ENCODE assay signal across 28 mouse cellular contexts in genomic region chr3:153033980-153034379, GRCm38 (mm10). TPM values are rescaled to one million over a fixed set of nuclear protein-coding genes. Genes with fewer than 3 reads are reported as not detected.
DNase-seq lines count a peak whose midpoint lies in the region; ATAC-seq and TF ChIP-seq lines count a peak whose summit lies in the region.
"Had no signal": no experiment of that assay in that cellular context is flagged by ENCODE, and none has a peak within 500 bp of the region (broad histone marks: within the 10 kb centered on the region; RNA-seq: fewer than 3 reads in every experiment).

No protein-coding gene starts in this region.

- no peak for TF ChIP-seq EP300 in liver, postnatal 0 days (IDR thresholded peaks at IDR 0.05; ENCODE audit: low read depth)

- 92% methylated on average over 6 of the region's 6 CpGs for WGBS in forebrain, embryonic 13.5 days
- whole genome bisulfite sequencing in forebrain, embryonic 15.5 days, result 89% methylated on average over 6 of the region's 6 CpGs
- WGBS in liver, embryonic 11.5 days, result 73% methylated on average over 6 of the region's 6 CpGs
- 83% methylated on average over 6 of the region's 6 CpGs for WGBS in liver, postnatal 0 days (ENCODE audit: insufficient replicate concordance)
- 87% methylated on average over 6 of the region's 6 CpGs for WGBS in forebrain, postnatal 0 days

- no peak overlapping the region for H3K4me2 ChIP-seq in forebrain, embryonic 13.5 days
- H3K4me2 ChIP-seq in forebrain, embryonic 15.5 days (replicated peaks), result no peak overlapping the region
- H3K4me2 ChIP-seq in liver, embryonic 11.5 days, result no peak overlapping the region
- no peak overlapping the region for H3K4me2 ChIP-seq in liver, postnatal 0 days (ENCODE audit: low read depth, low read length)
- no peak overlapping the region for H3K4me2 ChIP-seq in forebrain, postnatal 0 days (ENCODE audit: low read depth)
- H3K4me2 ChIP-seq: embryonic facial prominence, embryonic 12.5 days; heart, embryonic 13.5 days; kidney, embryonic 15.5 days; liver, embryonic 13.5 days; lung, embryonic 15.5 days; midbrain, embryonic 12.5 days; neural tube, embryonic 15.5 days had no signal

- H3K27me3 ChIP-seq in forebrain, embryonic 13.5 days, result no peaks in the 10 kb centered on the region
- no peaks in the 10 kb centered on the region for H3K27me3 ChIP-seq in forebrain, embryonic 15.5 days
- no peaks in the 10 kb centered on the region for H3K27me3 ChIP-seq in liver, embryonic 11.5 days (replicated peaks; ENCODE audit: control insufficient read depth, insufficient read depth, low read length)
- H3K27me3 ChIP-seq in liver, postnatal 0 days (ENCODE audit: insufficient read depth, low read length), result no peaks in the 10 kb centered on the region
- no peaks in the 10 kb centered on the region for H3K27me3 ChIP-seq in forebrain, postnatal 0 days (ENCODE audit: insufficient read depth, low read length)
- H3K27me3 ChIP-seq: embryonic facial prominence, embryonic 12.5 days; heart, embryonic 13.5 days; kidney, embryonic 15.5 days; liver, embryonic 13.5 days; lung, embryonic 15.5 days; midbrain, embryonic 12.5 days had no signal

- no peak overlapping the region for H3K9ac ChIP-seq in forebrain, embryonic 13.5 days
- no peak overlapping the region for H3K9ac ChIP-seq in forebrain, embryonic 15.5 days (replicated peaks)
- H3K9ac ChIP-seq in liver, embryonic 11.5 days (ENCODE audit: low read depth, low read length), result no peak overlapping the region
- no peak overlapping the region for H3K9ac ChIP-seq in liver, postnatal 0 days (replicated peaks)
- H3K9ac ChIP-seq in forebrain, postnatal 0 days, result no peak overlapping the region
- H3K9ac ChIP-seq: embryonic facial prominence, embryonic 12.5 days; heart, embryonic 13.5 days; kidney, embryonic 15.5 days; liver, embryonic 13.5 days; lung, embryonic 15.5 days; midbrain, embryonic 12.5 days; neural tube, embryonic 15.5 days had no signal

- H3K36me3 ChIP-seq in forebrain, embryonic 13.5 days (ENCODE audit: poor library complexity, severe bottlenecking), result no peaks in the 10 kb centered on the region
- no peaks in the 10 kb centered on the region for H3K36me3 ChIP-seq in forebrain, embryonic 15.5 days
- no peaks in the 10 kb centered on the region for H3K36me3 ChIP-seq in liver, embryonic 11.5 days (ENCODE audit: control insufficient read depth, insufficient read depth, low read length)
- H3K36me3 ChIP-seq in liver, postnatal 0 days (replicated peaks; ENCODE audit: insufficient read depth, low read length), result no peaks in the 10 kb centered on the region
- no peaks in the 10 kb centered on the region for H3K36me3 ChIP-seq in forebrain, postnatal 0 days (ENCODE audit: insufficient read depth)
- H3K36me3 ChIP-seq: embryonic facial prominence, embryonic 12.5 days; heart, embryonic 13.5 days; kidney, embryonic 15.5 days; liver, embryonic 13.5 days; lung, embryonic 15.5 days; midbrain, embryonic 12.5 days; neural tube, embryonic 15.5 days had no signal

- DNase-seq in liver, embryonic 11.5 days (ENCODE audit: low spot score), result no peak
- no peak for DNase-seq in liver, postnatal 0 days
- DNase-seq in R1 (ENCODE audit: low read depth, low spot score), result peak; percentile 54
- DNase-seq in forebrain, postnatal 0 days, result no peak
- no peak for DNase-seq in left cerebral cortex, postnatal 10 days (ENCODE audit: extremely low spot score in 1 of 2, low spot score in 2 of 2)
- DNase-seq: adrenal gland, postnatal 10 days; cerebellum, adult 8-10 months; cerebellum, postnatal 25 days; gastrocnemius, postnatal 10 days; heart, postnatal 10 days; kidney, adult 11 months; kidney, postnatal 36 days; left cerebral cortex, postnatal 4 days; liver, embryonic 13.5 days; lung, postnatal 36 days; retina, postnatal 1 day; right cerebral cortex, postnatal 14 days; thymus, postnatal 14 days had no signal

- intact Hi-C loops in left cerebral cortex, postnatal 10 days (cut with DNase I), result no loop called here

- H3K4me3 ChIP-seq in forebrain, embryonic 13.5 days, result no peak overlapping the region
- H3K4me3 ChIP-seq in forebrain, embryonic 15.5 days, result no peak overlapping the region
- H3K4me3 ChIP-seq in liver, embryonic 11.5 days (ENCODE audit: low read depth, low read length), result no peak overlapping the region
- no peak overlapping the region for H3K4me3 ChIP-seq in liver, postnatal 0 days (ENCODE audit: low read depth, low read length)
- no peak overlapping the region for H3K4me3 ChIP-seq in forebrain, postnatal 0 days (ENCODE audit: low read depth, low read length)
- H3K4me3 ChIP-seq: embryonic facial prominence, embryonic 12.5 days; heart, embryonic 13.5 days; kidney, embryonic 15.5 days; liver, embryonic 13.5 days; lung, embryonic 15.5 days; midbrain, embryonic 12.5 days; neural tube, embryonic 15.5 days had no signal

- no peak overlapping the region for H3K27ac ChIP-seq in forebrain, embryonic 13.5 days
- H3K27ac ChIP-seq in forebrain, embryonic 15.5 days (replicated peaks), result no peak overlapping the region
- no peak overlapping the region for H3K27ac ChIP-seq in liver, embryonic 11.5 days (ENCODE audit: low read depth, low read length)
- H3K27ac ChIP-seq in liver, postnatal 0 days (ENCODE audit: low read depth), result no peak overlapping the region
- H3K27ac ChIP-seq in forebrain, postnatal 0 days (ENCODE audit: low read depth, low read length), result no peak overlapping the region
- H3K27ac ChIP-seq: embryonic facial prominence, embryonic 12.5 days; heart, embryonic 13.5 days; kidney, embryonic 15.5 days; liver, embryonic 13.5 days; lung, embryonic 15.5 days; midbrain, embryonic 12.5 days; neural tube, embryonic 15.5 days had no signal

- H3K4me1 ChIP-seq in forebrain, embryonic 13.5 days, result no peaks in the 10 kb centered on the region
- H3K4me1 ChIP-seq in forebrain, embryonic 15.5 days, result no peaks in the 10 kb centered on the region
- H3K4me1 ChIP-seq in liver, embryonic 11.5 days (replicated peaks; ENCODE audit: control insufficient read depth, insufficient read depth, low read length), result no peaks in the 10 kb centered on the region
- no peaks in the 10 kb centered on the region for H3K4me1 ChIP-seq in liver, postnatal 0 days (ENCODE audit: insufficient read depth)
- H3K4me1 ChIP-seq in forebrain, postnatal 0 days (ENCODE audit: insufficient read depth), result no peaks in the 10 kb centered on the region
- H3K4me1 ChIP-seq: embryonic facial prominence, embryonic 12.5 days; heart, embryonic 13.5 days; kidney, embryonic 15.5 days; liver, embryonic 13.5 days; lung, embryonic 15.5 days; midbrain, embryonic 12.5 days; neural tube, embryonic 15.5 days had no signal

- ATAC-seq in forebrain, embryonic 13.5 days, result 0 out of 2 replicates have a peak, but pooled peaks have one; percentile 48
- no peak for ATAC-seq in forebrain, embryonic 15.5 days (replicated peaks)
- 0 out of 2 replicates have a peak, but pooled peaks have one; percentile 29 for ATAC-seq in liver, embryonic 11.5 days (replicated peaks; ENCODE audit: low FRiP score)
- no peak for ATAC-seq in liver, postnatal 0 days
- ATAC-seq in forebrain, postnatal 0 days, result peak; percentile 61; the same call in 1 of the 2 replicates
- ATAC-seq: inflammation-experienced regulatory T-cells, adult 6 months had no signal

- H3K9me3 ChIP-seq in forebrain, embryonic 13.5 days (replicated peaks), result no peaks in the 10 kb centered on the region
- no peaks in the 10 kb centered on the region for H3K9me3 ChIP-seq in forebrain, embryonic 15.5 days
- H3K9me3 ChIP-seq in liver, embryonic 11.5 days (ENCODE audit: control insufficient read depth, low read length), result no peaks in the 10 kb centered on the region
- no peaks in the 10 kb centered on the region for H3K9me3 ChIP-seq in liver, postnatal 0 days (ENCODE audit: low read length)
- no peaks in the 10 kb centered on the region for H3K9me3 ChIP-seq in forebrain, postnatal 0 days (ENCODE audit: low read length)
- H3K9me3 ChIP-seq: embryonic facial prominence, embryonic 12.5 days; heart, embryonic 13.5 days; kidney, embryonic 15.5 days; liver, embryonic 13.5 days; lung, embryonic 15.5 days; midbrain, embryonic 12.5 days; neural tube, embryonic 15.5 days had no signal

- TF ChIP-seq CTCF in liver, postnatal 0 days (IDR thresholded peaks at IDR 0.05; ENCODE audit: low read depth), result no peak
- TF ChIP-seq CTCF in forebrain, postnatal 0 days (IDR thresholded peaks at IDR 0.05; ENCODE audit: low read depth), result no peak

RNA-seq across cellular contexts. Expression of gene St6galnac5, which starts 51.9 kb away (rescaled TPM):
- 5.7 and 6.7 TPM in 2 replicates for polyA plus RNA-seq in forebrain, embryonic 13.5 days (2015; fragmentation: Nextera tagmentation; extraction: Ambion mirVana)
- polyA plus RNA-seq in forebrain, embryonic 15.5 days (2015; fragmentation: Nextera tagmentation; extraction: Ambion mirVana), result 17.7 and 18.3 TPM in 2 replicates
- 0.43 and 0.66 TPM in 2 replicates for polyA plus RNA-seq in liver, embryonic 11.5 days (2014; fragmentation: Nextera tagmentation; extraction: Ambion mirVana)
- polyA plus RNA-seq in liver, postnatal 0 days (2015; fragmentation: Nextera tagmentation; extraction: Ambion mirVana), result 0.02 TPM in 1 of 2 replicates, not detected in the other
- total RNA-seq in forebrain, postnatal 0 days (2014; rRNA removed), result 23.9 and 26.8 TPM in 2 replicates
- 23.4 and 38.3 TPM in 2 replicates for polyA plus RNA-seq in forebrain, postnatal 0 days (2015; fragmentation: Nextera tagmentation; extraction: Ambion mirVana)
- 10 to 100 TPM; 51.2 to 51.6 TPM for total RNA-seq in left cerebral cortex, postnatal 10 days (2021)
- total RNA-seq: heart, postnatal 10 days; hematopoietic stem cell, adult 5-6 weeks had no signal

Comparison
In these comparisons a context has a peak if more than half of its experiments do, and no peak if none do; other contexts are left out.
1. ATAC-seq: peak in forebrain, embryonic 13.5 days (single experiment), liver, embryonic 11.5 days (single experiment) and forebrain, postnatal 0 days (single experiment); none in forebrain, embryonic 15.5 days (single experiment) and liver, postnatal 0 days (single experiment).